Mouse (Mus musculus) stomach, embryonic 14.5 days (tissue): ENCODE measurements at regions not wholly inside any gene's neighbourhood (a gene's known extent, or its start where the extent isn't known, plus 50 kb on each side); places are given as distances from the start of the nearest gene placed in this dataset.
"Not testable (repeated sequence)": the region's sequence is repeated elsewhere in the genome, so short reads cannot be mapped to it uniquely, and the experiment has no call there.

Source experiments
- ATAC-seq: fragments of 200-750 bp; cut with Nextera tagmentation; 2 replicates; pipeline ENCODE4 v1.8.0; 2017; ENCODE audit warnings: low read depth, moderate TSS enrichment; ENCODE audit not compliant: insufficient number of reproducible peaks, insufficient read depth, low FRiP score
- H3K27ac ChIP-seq: fragments of 300-500 bp; sonication (generic); 2 replicates; pipeline ENCODE4 v1.5.1; 2014; ENCODE audit warnings: mild to moderate bottlenecking, low read length, moderate library complexity, mixed read lengths
- H3K27me3 ChIP-seq: fragments of 300-500 bp; sonication (generic); 2 replicates; pipeline ENCODE4 v1.6.1; 2014; ENCODE audit warnings: low read length, control low read depth, mixed read lengths; ENCODE audit not compliant: control insufficient read depth, insufficient read depth
- H3K36me3 ChIP-seq: fragments of 300-500 bp; sonication (generic); 2 replicates; pipeline ENCODE4 v1.6.1; 2014; ENCODE audit warnings: mild to moderate bottlenecking, control low read depth, low read length, moderate library complexity, mixed read lengths; ENCODE audit not compliant: control insufficient read depth, insufficient read depth
- H3K4me1 ChIP-seq: fragments of 300-500 bp; sonication (generic); 2 replicates; pipeline ENCODE4 v1.6.1; 2014; ENCODE audit warnings: low read length, control low read depth, mixed read lengths; ENCODE audit not compliant: control insufficient read depth, insufficient read depth
- H3K4me2 ChIP-seq: fragments of 300-500 bp; sonication (generic); replicated peaks from 2 replicates; pipeline ENCODE4 v1.6.1; 2014; ENCODE audit warnings: low read depth, low read length, control low read depth
- H3K4me3 ChIP-seq: fragments of 300-500 bp; sonication (generic); 2 replicates; pipeline ENCODE4 v1.5.1; 2014; ENCODE audit warnings: low read depth, low read length, control low read depth
- H3K9ac ChIP-seq: fragments of 300-500 bp; sonication (generic); replicated peaks from 2 replicates; pipeline ENCODE4 v1.6.1; 2014; ENCODE audit warnings: low read depth, mild to moderate bottlenecking, control low read depth, low read length, moderate library complexity, mixed read lengths
- H3K9me3 ChIP-seq: fragments of 300-500 bp; sonication (generic); 2 replicates; pipeline ENCODE4 v1.6.1; 2016; ENCODE audit warnings: low read depth, low read length, control low read depth; ENCODE audit not compliant: control insufficient read depth
- WGBS: fragments of 180-500 bp; shearing (Covaris S2); extraction: QIAGEN DNeasy Blood & Tissue Kit; methylation state at CpG from one replicate; pipeline ENCODE4 v1.1.7; 2014; 5-methylcytosine and 5-hydroxymethylcytosine counted together

DNA sequence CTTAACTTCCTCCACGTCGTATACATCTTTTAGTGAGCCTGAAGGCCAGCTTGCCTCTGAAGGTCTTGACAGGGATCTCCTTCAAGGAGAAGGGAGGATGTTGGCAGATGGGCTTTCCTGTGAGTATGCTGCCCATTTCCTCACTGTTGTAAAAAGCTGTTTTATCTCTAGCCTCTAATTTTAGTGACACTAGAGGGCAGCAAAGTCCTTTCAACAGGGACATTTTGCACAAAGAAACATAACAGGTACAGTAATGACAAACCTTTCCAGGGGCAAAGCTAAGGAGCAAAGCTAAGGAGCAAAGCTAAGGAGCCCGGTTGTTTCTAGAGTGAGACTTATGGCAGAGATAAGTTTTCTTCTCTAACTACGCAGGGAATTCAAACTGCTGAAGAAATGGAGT lies 59.0 kb upstream of the Kbtbd8 start:
- H3K27me3 ChIP-seq: no peaks in the 10 kb centered on the region
- no peak for ATAC-seq

GRCm38 (mm10) chr6:95056222-95056621 lies 60.8 kb upstream of the Kbtbd8 start:
- no peaks in the 10 kb centered on the region for H3K9me3 ChIP-seq
- no peak for ATAC-seq
- H3K27me3 ChIP-seq: no peaks in the 10 kb centered on the region
- no peak overlapping the region for H3K4me2 ChIP-seq
- H3K9ac ChIP-seq: no peak overlapping the region
- 88% methylated on average over 2 of the region's 2 CpGs for WGBS
- no peaks in the 10 kb centered on the region for H3K36me3 ChIP-seq
- peaks cover 5% of the 10 kb centered on the region; the same call in 1 of the 2 replicates for H3K4me1 ChIP-seq
- H3K4me3 ChIP-seq: no peak overlapping the region
- no peak overlapping the region for H3K27ac ChIP-seq

More for the DNA sequence above, 59.0 kb upstream of the Kbtbd8 start:
- no peak overlapping the region for H3K4me3 ChIP-seq
- H3K27ac ChIP-seq: no peak overlapping the region
- H3K9me3 ChIP-seq: no peaks in the 10 kb centered on the region
- H3K4me2 ChIP-seq: no peak overlapping the region
- H3K4me1 ChIP-seq: peaks cover 5% of the 10 kb centered on the region; the same call in 1 of the 2 replicates
- H3K9ac ChIP-seq: no peak overlapping the region
- H3K36me3 ChIP-seq: no peaks in the 10 kb centered on the region
- 45% methylated on average over 4 of the region's 4 CpGs for WGBS

DNA sequence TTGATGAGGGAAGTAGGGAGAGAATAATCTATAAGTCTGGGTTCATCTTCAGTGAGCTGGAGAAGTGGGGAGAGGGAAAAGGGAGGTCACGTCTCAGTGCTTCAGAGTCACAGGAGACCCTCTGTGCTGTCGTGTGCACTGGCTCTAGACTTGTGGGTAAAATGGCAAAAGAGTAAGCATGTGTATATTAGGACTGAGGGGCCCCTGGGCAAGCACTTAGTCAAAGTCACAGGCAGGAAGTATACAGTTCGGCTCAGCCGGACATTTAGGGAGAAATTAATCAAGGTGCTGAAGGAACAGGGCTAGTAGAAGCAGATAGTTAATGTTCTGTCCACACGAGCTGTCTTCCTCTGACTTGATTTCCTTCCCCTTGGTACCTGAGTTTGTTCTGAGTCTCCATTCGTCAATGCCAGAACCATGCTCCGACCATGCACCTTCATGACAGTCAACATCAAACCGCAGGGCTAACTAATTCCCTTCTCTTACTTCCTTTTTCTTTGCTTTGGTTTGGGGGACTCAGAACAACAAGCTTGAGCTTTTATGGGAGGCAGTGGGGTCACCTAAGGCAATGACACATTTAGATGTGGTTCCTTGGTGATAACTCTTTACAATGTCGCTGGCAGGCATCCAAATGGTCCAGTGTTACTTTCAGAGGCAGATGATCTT lies 63.2 kb upstream of the Kbtbd8 start:
- 32% methylated on average over 9 of the region's 9 CpGs for WGBS
- no peak for ATAC-seq
- Histone ChIP-seq H3K4me1 (peaks cover 5% of the 10 kb centered on the region; the same call in 1 of the 2 replicates), H3K9me3 (no peaks in the 10 kb centered on the region), H3K27me3 (no peaks in the 10 kb centered on the region), H3K4me3 (no peak overlapping the region), H3K36me3 (no peaks in the 10 kb centered on the region), H3K9ac (no peak overlapping the region), H3K27ac (no peak overlapping the region), H3K4me2 (no peak overlapping the region)

DNA sequence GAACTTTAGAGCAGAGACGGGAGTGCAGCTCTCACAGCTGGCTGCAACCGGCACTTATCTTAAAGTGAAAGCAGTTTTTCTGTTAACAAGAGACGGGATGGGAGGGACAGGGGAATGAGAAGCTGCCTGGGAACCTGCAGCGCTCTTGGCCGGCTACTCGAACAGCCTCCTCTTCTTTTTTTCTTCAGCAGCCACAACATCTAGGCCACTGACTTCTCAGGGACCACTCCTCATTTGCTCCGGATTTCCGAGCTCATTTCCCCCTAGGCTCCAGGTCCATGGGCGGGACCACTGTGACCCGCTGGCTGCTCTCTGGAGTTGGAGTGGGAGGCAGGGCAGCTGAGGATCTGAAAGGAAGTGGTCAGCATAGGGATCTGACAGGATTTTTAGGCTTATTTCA lies 75.7 kb upstream of the Kbtbd8 start:
- H3K27ac ChIP-seq, H3K4me2 ChIP-seq, ATAC-seq, H3K4me1 ChIP-seq, H3K36me3 ChIP-seq, H3K4me3 ChIP-seq, H3K9ac ChIP-seq, H3K27me3 ChIP-seq, H3K9me3 ChIP-seq: not testable (repeated sequence)
- 18% methylated on average over 6 of the region's 10 CpGs for WGBS

DNA sequence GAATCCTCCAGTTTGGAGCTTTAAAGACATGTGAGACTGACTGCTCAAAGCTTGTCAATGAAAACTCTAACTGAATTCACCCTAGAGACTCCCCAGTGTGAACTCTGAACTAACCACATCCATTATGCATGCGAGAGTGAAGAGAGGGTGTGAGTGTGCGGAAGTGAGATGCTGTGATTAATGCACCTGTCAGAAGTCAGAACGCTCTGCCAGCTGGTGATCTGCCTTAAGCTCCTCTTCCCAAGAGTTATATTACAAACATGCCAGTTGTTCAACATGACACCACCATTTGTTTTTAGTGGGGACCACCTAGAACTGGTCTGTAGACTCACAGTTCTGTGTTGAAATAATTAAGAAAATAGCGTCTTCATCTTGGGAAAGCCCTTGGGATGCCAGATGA lies 92.8 kb upstream of the Kbtbd8 start:
- H3K9ac ChIP-seq: no peak overlapping the region

DNA sequence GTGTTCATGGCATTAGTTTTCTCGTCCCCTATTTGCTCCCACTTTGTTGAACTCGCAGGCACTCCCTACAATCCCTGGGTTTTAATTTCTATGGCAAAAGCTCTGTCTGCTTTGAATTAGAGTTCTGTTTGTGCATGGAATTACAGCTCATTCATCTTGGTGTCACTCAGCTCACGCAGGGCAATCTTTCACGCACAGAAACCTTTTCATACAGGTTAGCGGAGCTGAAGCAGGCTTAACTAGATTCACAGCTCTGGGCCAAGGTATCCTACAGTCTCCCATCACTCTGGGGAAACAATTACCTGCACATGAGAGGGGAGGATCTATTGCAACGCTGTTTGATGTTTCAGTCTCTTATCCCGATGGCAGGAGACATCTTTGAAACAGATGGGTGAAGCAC lies 95.3 kb upstream of the Kbtbd8 start:
- no peak overlapping the region for H3K4me3 ChIP-seq
- no peak overlapping the region for H3K9ac ChIP-seq
- no peaks in the 10 kb centered on the region for H3K4me1 ChIP-seq
- H3K27me3 ChIP-seq: no peaks in the 10 kb centered on the region
- no peak overlapping the region for H3K27ac ChIP-seq
- no peak overlapping the region for H3K4me2 ChIP-seq
- no peak for ATAC-seq
- H3K9me3 ChIP-seq: no peaks in the 10 kb centered on the region
- WGBS: 27% methylated on average over 7 of the region's 7 CpGs
- no peaks in the 10 kb centered on the region for H3K36me3 ChIP-seq

More for the DNA sequence above, 92.8 kb upstream of the Kbtbd8 start:
- Histone ChIP-seq H3K4me2 (no peak overlapping the region), H3K9me3 (no peaks in the 10 kb centered on the region), H3K27ac (no peak overlapping the region), H3K36me3 (no peaks in the 10 kb centered on the region), H3K27me3 (no peaks in the 10 kb centered on the region), H3K4me3 (no peak overlapping the region), H3K4me1 (no peaks in the 10 kb centered on the region)
- no peak for ATAC-seq
- 20% methylated on average over 4 of the region's 4 CpGs for WGBS

- 44% methylated on average over 4 of the region's 4 CpGs for WGBS
- no peak overlapping the region for H3K4me2 ChIP-seq
- H3K36me3 ChIP-seq: no peaks in the 10 kb centered on the region
- H3K27ac ChIP-seq: no peak overlapping the region
- H3K9me3 ChIP-seq: no peaks in the 10 kb centered on the region
- H3K4me1 ChIP-seq: no peaks in the 10 kb centered on the region
- ATAC-seq: no peak
- no peak overlapping the region for H3K4me3 ChIP-seq
- H3K27me3 ChIP-seq: no peaks in the 10 kb centered on the region
- H3K9ac ChIP-seq: no peak overlapping the region
Measured at GRCm38 (mm10) chr6:95017911-95018310, 99.1 kb upstream of the Kbtbd8 start.

GRCm38 (mm10) chr6:95017484-95017883 lies 99.6 kb upstream of the Kbtbd8 start:
- 34% methylated on average over 3 of the region's 3 CpGs for WGBS
- H3K9me3 ChIP-seq: no peaks in the 10 kb centered on the region
- H3K27ac ChIP-seq: no peak overlapping the region
- H3K27me3 ChIP-seq: no peaks in the 10 kb centered on the region
- H3K9ac ChIP-seq: no peak overlapping the region
- ATAC-seq: no peak
- no peaks in the 10 kb centered on the region for H3K36me3 ChIP-seq
- no peaks in the 10 kb centered on the region for H3K4me1 ChIP-seq
- no peak overlapping the region for H3K4me2 ChIP-seq
- H3K4me3 ChIP-seq: no peak overlapping the region

DNA sequence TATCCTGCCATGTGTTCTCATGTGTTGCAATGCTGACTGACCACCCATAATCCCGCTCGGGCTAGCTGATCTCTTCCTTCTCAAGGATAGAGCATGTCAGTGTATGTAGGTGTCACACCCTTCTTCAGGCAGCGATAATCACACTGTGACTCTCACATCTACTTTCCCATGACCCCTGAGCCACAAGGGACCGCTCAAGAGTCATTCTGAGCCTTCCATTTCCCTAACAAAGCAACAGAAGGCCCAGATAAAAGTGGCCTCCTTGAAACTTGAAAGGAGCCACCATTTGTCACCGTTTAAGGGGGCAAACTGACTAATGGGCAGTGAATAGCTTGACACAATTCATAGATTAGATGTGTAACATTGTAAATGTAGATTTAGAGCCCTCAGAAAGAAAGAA lies 103.9 kb upstream of the Kbtbd8 start:
- no peak for ATAC-seq
- Histone ChIP-seq H3K9me3 (no peaks in the 10 kb centered on the region), H3K36me3 (no peaks in the 10 kb centered on the region), H3K4me3 (no peak overlapping the region), H3K4me2 (no peak overlapping the region), H3K9ac (no peak overlapping the region), H3K4me1 (no peaks in the 10 kb centered on the region), H3K27ac (no peak overlapping the region), H3K27me3 (no peaks in the 10 kb centered on the region)
- WGBS: 37% methylated on average over 5 of the region's 5 CpGs
